22 mouse cellular contexts compared by ENCODE assay signal in the genomic region with DNA sequence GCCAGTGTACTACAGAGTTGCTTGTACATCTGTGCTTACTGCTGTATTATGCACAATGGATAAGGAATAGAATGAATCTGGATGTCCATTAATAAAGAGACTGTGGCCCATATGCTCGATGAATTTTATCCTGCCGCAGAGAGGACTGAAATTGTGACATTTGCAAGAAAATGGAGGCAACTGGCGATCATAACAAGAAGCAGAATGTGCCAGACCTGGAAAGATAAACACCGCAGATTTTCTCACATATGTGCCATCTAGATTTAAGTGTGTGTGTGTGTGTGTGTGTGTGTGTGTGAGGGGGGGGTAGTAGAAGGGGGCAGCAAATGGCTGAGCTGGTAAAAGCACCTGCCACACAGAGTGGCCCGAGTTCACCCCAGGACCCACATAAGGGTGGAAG.
"Had no signal": no experiment of that assay in that cellular context is flagged by ENCODE, and none has a peak within 500 bp of the region (broad histone marks: within the 10 kb centered on the region; RNA-seq: fewer than 3 reads in every experiment).

No protein-coding gene starts in this region.

- H3K9ac ChIP-seq: limb, embryonic 12.5 days; limb, embryonic 15.5 days; liver, embryonic 14.5 days; liver, postnatal 0 days; lung, embryonic 14.5 days; midbrain, embryonic 15.5 days had no signal

- H3K27ac ChIP-seq: limb, embryonic 12.5 days; limb, embryonic 15.5 days; liver, embryonic 14.5 days; macrophage; midbrain, embryonic 10.5 days; midbrain, embryonic 15.5 days; stomach, postnatal 0 days had no signal

- H3K27me3 ChIP-seq: limb, embryonic 15.5 days; megakaryocyte, embryonic 14.5 days; midbrain, embryonic 15.5 days had no signal

- H3K4me3 ChIP-seq: limb, embryonic 12.5 days; limb, embryonic 15.5 days; megakaryocyte, embryonic 14.5 days; midbrain, embryonic 10.5 days; midbrain, embryonic 15.5 days had no signal

- DNase-seq: kidney, adult 9 months; kidney, postnatal 14 days; kidney, postnatal 4 days; left cerebral cortex, postnatal 4 days; liver, postnatal 0 days; lung, embryonic 14.5 days; right cerebral cortex, adult 18-20 months; right cerebral cortex, postnatal 14 days; right cerebral cortex, postnatal 4 days; thymus, adult 2 months; thymus, postnatal 14 days; thymus, postnatal 4 days had no signal

- H3K9me3 ChIP-seq: limb, embryonic 12.5 days; limb, embryonic 15.5 days; megakaryocyte, embryonic 14.5 days; midbrain, embryonic 10.5 days; midbrain, embryonic 15.5 days had no signal

- H3K4me2 ChIP-seq: limb, embryonic 12.5 days; limb, embryonic 15.5 days; liver, embryonic 11.5 days; lung, embryonic 14.5 days; midbrain, embryonic 15.5 days had no signal

- H3K36me3 ChIP-seq: limb, embryonic 15.5 days; midbrain, embryonic 10.5 days; midbrain, embryonic 15.5 days had no signal

- ATAC-seq: liver, postnatal 0 days; lung, postnatal 0 days; midbrain, embryonic 15.5 days had no signal
